Mouse (Mus musculus) thymus, adult 2 months (tissue): ENCODE measurements around the gene Rbsn. TPM values are rescaled to one million over a fixed set of nuclear protein-coding genes. Genes with fewer than 3 reads are reported as not detected.
A peak's percentile ranks its signal among the peaks of the same experiment; 100 is the strongest.

Experiments
- DNase-seq: peaks from one replicate; pipeline ENCODE4 v3.0.0; 2021
- H3K27ac ChIP-seq: fragments of 200-500 bp; 2 replicates; pipeline ENCODE4 v1.5.1; 2012; ENCODE audit warnings: low read length, control low read depth; ENCODE audit not compliant: control insufficient read depth, insufficient read depth
- H3K27me3 ChIP-seq: fragments of 200-500 bp; 2 replicates; pipeline ENCODE4 v1.6.1; 2012; ENCODE audit warnings: mild to moderate bottlenecking, low read length, moderate library complexity, mixed read lengths; ENCODE audit not compliant: control insufficient read depth, insufficient read depth
- H3K36me3 ChIP-seq: fragments of 200-500 bp; 2 replicates; pipeline ENCODE4 v1.6.1; 2012; ENCODE audit warnings: mild to moderate bottlenecking, low read length, moderate library complexity; ENCODE audit not compliant: control insufficient read depth, insufficient read depth
- H3K4me1 ChIP-seq: fragments of 200-500 bp; replicated peaks from 2 replicates; pipeline ENCODE4 v1.6.1; 2012; ENCODE audit warnings: low read length; ENCODE audit not compliant: control insufficient read depth, insufficient read depth
- H3K4me3 ChIP-seq: fragments of 200-500 bp; 2 replicates; pipeline ENCODE4 v1.5.1; 2012; ENCODE audit warnings: mild to moderate bottlenecking, low read length, control low read depth, moderate library complexity; ENCODE audit not compliant: control insufficient read depth, insufficient read depth
- CTCF ChIP-seq: fragments of 200-500 bp; IDR thresholded peaks from 2 replicates; pipeline ENCODE4 v1.5.1; 2012; ENCODE audit warnings: mild to moderate bottlenecking, control low read depth, low read length, moderate library complexity, borderline replicate concordance; ENCODE audit not compliant: control insufficient read depth, poor library complexity, insufficient read depth; ENCODE audit errors: extremely low read depth
- POLR2A ChIP-seq: fragments of 200-500 bp; IDR thresholded peaks from 2 replicates; pipeline ENCODE4 v1.6.1; 2012; ENCODE audit warnings: mild to moderate bottlenecking, low read length, control low read depth, moderate library complexity; ENCODE audit not compliant: control insufficient read depth, poor library complexity, insufficient read depth; ENCODE audit errors: extremely low read depth
- WGBS: fragments of 180-500 bp; shearing (Covaris S2); methylation state at CpG from one replicate; pipeline ENCODE4 v1.1.7; 2018; 5-methylcytosine and 5-hydroxymethylcytosine counted together
- polyA plus RNA-seq: library from polyadenylated mRNA; depleted of rRNA; stranded (reverse); fragments of >200 nt; gene quantifications from 2 replicates; pipeline ENCODE4 v1.2.3, GENCODE M21; 2012; rRNA removed

The Rbsn gene
- polyA plus RNA-seq: 9.9 and 10.2 TPM in 2 replicates

- Histone ChIP-seq H3K4me3 (peak within 1 kb of the TSS; percentile 91), H3K36me3 (no peaks in the 10 kb centered on the region), H3K27ac (no peak within 1 kb of the TSS; the same call in 1 of the 2 replicates), H3K4me1 (peaks cover 4% of the 10 kb centered on the region), H3K27me3 (no peaks in the 10 kb centered on the region)
- 12% methylated on average over 35 of the region's 35 CpGs for WGBS
- TF ChIP-seq CTCF: peak; percentile 69; the same call in 1 of the 2 replicates
- TF ChIP-seq POLR2A: peak; percentile 69; the same call in 1 of the 2 replicates
- DNase-seq: peak; percentile 93
Observed at GRCm38 (mm10) chr6:92214773-92215449, at the start of gene Rbsn. Gene Rbsn (minus strand): TSS chr6:92214925.

- Histone ChIP-seq H3K4me3 (no peak overlapping the region), H3K27ac (no peak overlapping the region), H3K36me3 (no peaks in the 10 kb centered on the region), H3K4me1 (no peaks in the 10 kb centered on the region), H3K27me3 (no peaks in the 10 kb centered on the region)
- DNase-seq: no peak
- WGBS: 79% methylated on average over 4 of the region's 4 CpGs
- TF ChIP-seq CTCF (no peak), POLR2A (no peak)
Observed at GRCm38 (mm10) chr6:92261162-92261843, 46.6 kb upstream of the Rbsn start.

- no peaks in the 10 kb centered on the region for H3K36me3 ChIP-seq
- no peak for TF ChIP-seq CTCF
- no peak for TF ChIP-seq POLR2A
- no peak overlapping the region for H3K4me3 ChIP-seq
- no peak for DNase-seq
- H3K4me1 ChIP-seq: no peaks in the 10 kb centered on the region
- H3K27me3 ChIP-seq: no peaks in the 10 kb centered on the region
- H3K27ac ChIP-seq: no peak overlapping the region
Observed at GRCm38 (mm10) chr6:92255346-92255745, 40.6 kb upstream of the Rbsn start.

GRCm38 (mm10) chr6:92253253-92253870, 38.6 kb upstream of the Rbsn start:
- 82% methylated on average over 3 of the region's 3 CpGs for WGBS
- no peak overlapping the region for H3K27ac ChIP-seq
- no peaks in the 10 kb centered on the region for H3K36me3 ChIP-seq
- H3K27me3 ChIP-seq: no peaks in the 10 kb centered on the region
- TF ChIP-seq POLR2A (no peak), CTCF (no peak)
- H3K4me3 ChIP-seq: no peak overlapping the region
- no peaks in the 10 kb centered on the region for H3K4me1 ChIP-seq
- no peak for DNase-seq

- no peak overlapping the region for H3K27ac ChIP-seq
- WGBS: 52% methylated on average over 7 of the region's 7 CpGs
- H3K36me3 ChIP-seq: no peaks in the 10 kb centered on the region
- H3K4me1 ChIP-seq: no peaks in the 10 kb centered on the region
- TF ChIP-seq POLR2A (no peak), CTCF (no peak)
- DNase-seq: no peak
- H3K4me3 ChIP-seq: no peak overlapping the region
- no peaks in the 10 kb centered on the region; the same call in 1 of the 2 replicates for H3K27me3 ChIP-seq
Observed at GRCm38 (mm10) chr6:92247215-92247919, 32.6 kb upstream of the Rbsn start.

- DNase-seq: no peak
- no peak for TF ChIP-seq POLR2A
- TF ChIP-seq CTCF: no peak
- Histone ChIP-seq H3K27ac (no peak overlapping the region), H3K27me3 (no peaks in the 10 kb centered on the region; the same call in 1 of the 2 replicates), H3K4me3 (no peak overlapping the region), H3K4me1 (no peaks in the 10 kb centered on the region), H3K36me3 (no peaks in the 10 kb centered on the region)
- 56% methylated on average over 3 of the region's 3 CpGs for WGBS
Observed at GRCm38 (mm10) chr6:92246335-92246734, 31.6 kb upstream of the Rbsn start.
